ENCODE assay signal across 26 mouse cellular contexts in the genomic region with DNA sequence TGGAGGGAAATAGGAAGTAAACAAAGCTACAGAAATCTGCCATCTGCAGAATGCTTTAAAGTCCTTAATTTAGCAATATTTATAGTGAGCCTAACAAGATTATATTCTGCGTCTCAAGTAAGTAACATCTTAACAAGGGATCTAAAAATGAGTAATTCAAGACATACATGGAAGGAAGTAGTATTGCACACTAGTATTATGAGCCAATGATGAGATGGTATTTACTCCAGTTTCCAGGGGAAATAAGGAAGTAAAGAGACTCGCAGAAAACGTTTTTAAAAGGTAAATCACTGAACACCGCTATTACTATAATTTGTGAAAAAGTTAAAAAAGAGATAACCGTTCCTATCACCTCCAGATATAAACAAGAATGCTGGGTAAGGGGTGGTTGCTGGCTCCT.
"Had no signal": no experiment of that assay in that cellular context is flagged by ENCODE, and none has a peak within 500 bp of the region (broad histone marks: within the 10 kb centered on the region; RNA-seq: fewer than 3 reads in every experiment).

No protein-coding gene starts in this region.

- DNase-seq: gastrocnemius, postnatal 14 days; gastrocnemius, postnatal 36 days; heart, adult 18-20 months; heart, postnatal 10 days; heart, postnatal 4 days; kidney, adult 18-20 months; kidney, adult 8-10 months; kidney, postnatal 14 days; kidney, postnatal 36 days; layer of hippocampus, adult 9-11 months; layer of hippocampus, postnatal 36 days; liver; liver, embryonic 13.5 days had no signal

- H3K36me3 ChIP-seq: heart, embryonic 10.5 days; hindbrain, embryonic 12.5 days; intestine, embryonic 15.5 days; liver, embryonic 13.5 days had no signal

- H3K9me3 ChIP-seq: heart, embryonic 10.5 days; heart, embryonic 12.5 days; hindbrain, embryonic 10.5 days; hindbrain, embryonic 12.5 days; intestine, embryonic 15.5 days; kidney, embryonic 15.5 days; limb, embryonic 10.5 days; limb, embryonic 12.5 days; liver, embryonic 13.5 days had no signal

- H3K4me3 ChIP-seq: heart, embryonic 10.5 days; heart, embryonic 12.5 days; hindbrain, embryonic 10.5 days; hindbrain, embryonic 12.5 days; intestine, embryonic 15.5 days; kidney, embryonic 15.5 days; limb, embryonic 10.5 days; limb, embryonic 12.5 days; liver, embryonic 13.5 days had no signal

- ATAC-seq: hindbrain, embryonic 16.5 days; intestine, embryonic 15.5 days; intestine, postnatal 0 days had no signal

- H3K27ac ChIP-seq: heart, embryonic 10.5 days; hindbrain, embryonic 10.5 days; hindbrain, embryonic 12.5 days; hindbrain, embryonic 14.5 days; intestine, embryonic 15.5 days; kidney, embryonic 15.5 days; kidney, postnatal 0 days; limb, embryonic 10.5 days; limb, embryonic 12.5 days; liver, embryonic 13.5 days had no signal

- H3K4me2 ChIP-seq: heart, embryonic 12.5 days; hindbrain, embryonic 12.5 days; hindbrain, embryonic 14.5 days; intestine, embryonic 15.5 days; kidney, embryonic 15.5 days; limb, embryonic 12.5 days; liver, embryonic 11.5 days; liver, embryonic 13.5 days had no signal

- H3K9ac ChIP-seq: heart, embryonic 12.5 days; hindbrain, embryonic 12.5 days; hindbrain, embryonic 14.5 days; intestine, embryonic 15.5 days; kidney, embryonic 15.5 days; limb, embryonic 12.5 days; liver, embryonic 13.5 days had no signal

- H3K27me3 ChIP-seq: heart, embryonic 12.5 days; hindbrain, embryonic 12.5 days; intestine, embryonic 15.5 days; kidney, embryonic 15.5 days; limb, embryonic 12.5 days; liver, embryonic 13.5 days had no signal

- H3K4me1 ChIP-seq: intestine, embryonic 15.5 days; kidney, embryonic 15.5 days; limb, embryonic 10.5 days; limb, embryonic 12.5 days had no signal
